Mouse (Mus musculus) E14TG2a.4 (cell line): ENCODE results near the gene Nphs2.
A peak's percentile ranks its signal among the peaks of the same experiment; 100 is the strongest.
"Not testable (repeated sequence)": the region's sequence is repeated elsewhere in the genome, so short reads cannot be mapped to it uniquely, and the experiment has no call there.

Experiments used
- H3K27me3 ChIP-seq: 2 replicates; pipeline ENCODE4 v1.6.1; 2014; ENCODE audit warnings: low read length, control low read depth; ENCODE audit not compliant: insufficient read depth
- H3K36me3 ChIP-seq: 2 replicates; pipeline ENCODE4 v1.6.1; 2014; ENCODE audit warnings: low read length, control low read depth; ENCODE audit not compliant: insufficient read depth
- H3K4me1 ChIP-seq: replicated peaks from 2 replicates; pipeline ENCODE4 v1.6.1; 2014; ENCODE audit warnings: low read depth, low read length, control low read depth
- H3K4me3 ChIP-seq: replicated peaks from 2 replicates; pipeline ENCODE4 v1.5.1; 2014; ENCODE audit warnings: mild to moderate bottlenecking, low read length
- H3K9me3 ChIP-seq: 2 replicates; pipeline ENCODE4 v1.6.1; 2014; ENCODE audit warnings: low read length, control low read depth
- CTCF ChIP-seq: conservative IDR thresholded peaks from 2 replicates; pipeline ENCODE4 v1.5.1; 2014; ENCODE audit warnings: low read length
- NANOG ChIP-seq: IDR thresholded peaks from 2 replicates; pipeline ENCODE4 v1.6.1; 2014; ENCODE audit warnings: borderline replicate concordance, low read length, mixed read lengths
- POU5F1 ChIP-seq: IDR thresholded peaks from 2 replicates; pipeline ENCODE4 v1.6.1; 2014; ENCODE audit warnings: low read length, borderline replicate concordance

The Nphs2 gene

GRCm38 (mm10) chr1:156310630-156311029, at the start of gene Nphs2:
Gene Nphs2, plus strand, starts transcription at chr1:156310727.
- TF ChIP-seq CTCF (no peak), POU5F1 (no peak), NANOG (no peak)
- no peaks in the 10 kb centered on the region for H3K36me3 ChIP-seq
- H3K4me1 ChIP-seq, result peaks cover 8% of the 10 kb centered on the region; the same call in 1 of the 2 replicates
- H3K9me3 ChIP-seq, result no peaks in the 10 kb centered on the region
- H3K4me3 ChIP-seq, result peak within 1 kb of the TSS; percentile 76
- H3K27me3 ChIP-seq, result peaks cover 64% of the 10 kb centered on the region

- Histone ChIP-seq H3K4me3 (no peak overlapping the region), H3K4me1 (peaks cover 29% of the 10 kb centered on the region), H3K27me3 (no peaks in the 10 kb centered on the region), H3K36me3 (no peaks in the 10 kb centered on the region), H3K9me3 (no peaks in the 10 kb centered on the region)
- TF ChIP-seq CTCF (peak; percentile 99), POU5F1 (no peak), NANOG (no peak)
These were observed 47.2 kb upstream of the Nphs2 start for GRCm38 (mm10) chr1:156263352-156263751.

GRCm38 (mm10) chr1:156263946-156264345, 46.6 kb upstream of the Nphs2 start:
- peaks cover 29% of the 10 kb centered on the region for H3K4me1 ChIP-seq
- no peaks in the 10 kb centered on the region for H3K9me3 ChIP-seq
- no peak for TF ChIP-seq POU5F1
- TF ChIP-seq NANOG, result no peak
- TF ChIP-seq CTCF, result no peak
- no peaks in the 10 kb centered on the region for H3K27me3 ChIP-seq
- no peak overlapping the region for H3K4me3 ChIP-seq
- H3K36me3 ChIP-seq, result no peaks in the 10 kb centered on the region

GRCm38 (mm10) chr1:156268546-156268945, 42.0 kb upstream of the Nphs2 start:
- peak; percentile 27; the same call in 1 of the 2 replicates for TF ChIP-seq POU5F1
- H3K27me3 ChIP-seq, result not testable (repeated sequence)

GRCm38 (mm10) chr1:156270471-156270870, 40.1 kb upstream of the Nphs2 start:
- H3K9me3 ChIP-seq, result no peaks in the 10 kb centered on the region
- no peaks in the 10 kb centered on the region for H3K27me3 ChIP-seq
- H3K4me1 ChIP-seq, result peaks cover 52% of the 10 kb centered on the region
- TF ChIP-seq POU5F1, result no peak
- no peak for TF ChIP-seq NANOG
- TF ChIP-seq CTCF, result no peak
- H3K36me3 ChIP-seq, result no peaks in the 10 kb centered on the region
- H3K4me3 ChIP-seq, result no peak overlapping the region

More at GRCm38 (mm10) chr1:156268546-156268945, 42.0 kb upstream of the Nphs2 start:
- H3K36me3 ChIP-seq, H3K9me3 ChIP-seq: not testable (repeated sequence)
- H3K4me1 ChIP-seq, result peaks cover 53% of the 10 kb centered on the region
- 0 out of 2 replicates have a peak overlapping the region, but pooled peaks have one; percentile 29 for H3K4me3 ChIP-seq

- no peaks in the 10 kb centered on the region for H3K27me3 ChIP-seq
- H3K9me3 ChIP-seq, result no peaks in the 10 kb centered on the region
- H3K36me3 ChIP-seq, result no peaks in the 10 kb centered on the region
- peaks cover 50% of the 10 kb centered on the region for H3K4me1 ChIP-seq
- no peak overlapping the region for H3K4me3 ChIP-seq
- TF ChIP-seq NANOG, result no peak
- TF ChIP-seq CTCF, result no peak
- TF ChIP-seq POU5F1, result no peak
These were observed 38.9 kb upstream of the Nphs2 start for GRCm38 (mm10) chr1:156271654-156272053.

GRCm38 (mm10) chr1:156273647-156274046, 36.9 kb upstream of the Nphs2 start:
- Histone ChIP-seq H3K36me3 (no peaks in the 10 kb centered on the region), H3K27me3 (no peaks in the 10 kb centered on the region), H3K4me3 (no peak overlapping the region), H3K9me3 (no peaks in the 10 kb centered on the region), H3K4me1 (peaks cover 41% of the 10 kb centered on the region)
- TF ChIP-seq NANOG (no peak), POU5F1 (no peak)

GRCm38 (mm10) chr1:156280131-156280530, 30.4 kb upstream of the Nphs2 start:
- Histone ChIP-seq H3K4me1 (peaks cover 10% of the 10 kb centered on the region; the same call in 1 of the 2 replicates), H3K4me3 (no peak overlapping the region), H3K9me3 (no peaks in the 10 kb centered on the region), H3K27me3 (no peaks in the 10 kb centered on the region), H3K36me3 (no peaks in the 10 kb centered on the region)
- TF ChIP-seq CTCF, result no peak
- no peak for TF ChIP-seq NANOG
- no peak for TF ChIP-seq POU5F1

- Histone ChIP-seq H3K9me3 (no peaks in the 10 kb centered on the region), H3K36me3 (no peaks in the 10 kb centered on the region), H3K27me3 (no peaks in the 10 kb centered on the region), H3K4me3 (no peak overlapping the region), H3K4me1 (peaks cover 8% of the 10 kb centered on the region)
- TF ChIP-seq POU5F1 (no peak), NANOG (no peak), CTCF (no peak)
These were observed 26.3 kb upstream of the Nphs2 start for GRCm38 (mm10) chr1:156284207-156284606.
